Mouse (Mus musculus): ENCODE measurements around the gene Zbp1. TPM values are rescaled to one million over a fixed set of nuclear protein-coding genes. Genes with fewer than 3 reads are reported as not detected.

Gene Zbp1
- polyA plus RNA-seq, 1 experiment from 2014 or later: 0.70 TPM

GRCm38 (mm10) chr2:173172386-173172785 is 46.3 kb downstream of the Zbp1 start:
- ATAC-seq (ENCODE audit: insufficient read depth, low FRiP score): no peak
- H3K27me3 ChIP-seq (ENCODE audit: control insufficient read depth, insufficient read depth, low read length): no peaks in the 10 kb centered on the region
- no peaks in the 10 kb centered on the region for H3K36me3 ChIP-seq (ENCODE audit: control insufficient read depth, insufficient read depth, low read length)
- no peak overlapping the region for H3K4me2 ChIP-seq (ENCODE audit: low read depth, low read length)
- H3K9me3 ChIP-seq (replicated peaks; ENCODE audit: control insufficient read depth, low read length): no peaks in the 10 kb centered on the region
- 88% methylated on average over 1 of the region's 1 CpGs for WGBS
- peak overlapping the region; percentile 95 for H3K27ac ChIP-seq (ENCODE audit: low read length)
- H3K9ac ChIP-seq (ENCODE audit: low read length): no peak overlapping the region
- no peak overlapping the region for H3K4me3 ChIP-seq (replicated peaks; ENCODE audit: low read length)
- peaks cover 35% of the 10 kb centered on the region for H3K4me1 ChIP-seq (ENCODE audit: control insufficient read depth, insufficient read depth, low read length)

GRCm38 (mm10) chr2:173171956-173172355 is 46.8 kb downstream of the Zbp1 start:
- Histone ChIP-seq H3K36me3 (ENCODE audit: control insufficient read depth, insufficient read depth, low read length) (no peaks in the 10 kb centered on the region), H3K27me3 (ENCODE audit: control insufficient read depth, insufficient read depth, low read length) (no peaks in the 10 kb centered on the region), H3K4me3 (replicated peaks; ENCODE audit: low read length) (no peak overlapping the region), H3K9me3 (replicated peaks; ENCODE audit: control insufficient read depth, low read length) (no peaks in the 10 kb centered on the region), H3K9ac (ENCODE audit: low read length) (peak overlapping the region; percentile 59; the same call in 1 of the 2 replicates), H3K4me1 (ENCODE audit: control insufficient read depth, insufficient read depth, low read length) (peaks cover 35% of the 10 kb centered on the region), H3K27ac (ENCODE audit: low read length) (peak overlapping the region; percentile 59), H3K4me2 (ENCODE audit: low read depth, low read length) (peak overlapping the region; percentile 48)
- no peak for ATAC-seq (ENCODE audit: insufficient read depth, low FRiP score)
- WGBS: 55% methylated on average over 5 of the region's 5 CpGs

GRCm38 (mm10) chr2:173171470-173171869 is 47.3 kb downstream of the Zbp1 start:
- peak; percentile 56; the same call in 1 of the 2 replicates for ATAC-seq (ENCODE audit: insufficient read depth, low FRiP score)
- Histone ChIP-seq H3K9me3 (replicated peaks; ENCODE audit: control insufficient read depth, low read length) (no peaks in the 10 kb centered on the region), H3K27ac (ENCODE audit: low read length) (peak overlapping the region; percentile 59), H3K4me1 (ENCODE audit: control insufficient read depth, insufficient read depth, low read length) (peaks cover 35% of the 10 kb centered on the region), H3K4me3 (replicated peaks; ENCODE audit: low read length) (peak overlapping the region; percentile 16), H3K9ac (ENCODE audit: low read length) (peak overlapping the region; percentile 59), H3K27me3 (ENCODE audit: control insufficient read depth, insufficient read depth, low read length) (no peaks in the 10 kb centered on the region), H3K4me2 (ENCODE audit: low read depth, low read length) (peak overlapping the region; percentile 48), H3K36me3 (ENCODE audit: control insufficient read depth, insufficient read depth, low read length) (no peaks in the 10 kb centered on the region)
- under 1% methylated on average over 30 of the region's 30 CpGs for WGBS

GRCm38 (mm10) chr2:173170715-173171114 is 48.0 kb downstream of the Zbp1 start:
- no peak overlapping the region for H3K27ac ChIP-seq (ENCODE audit: low read length)
- H3K9me3 ChIP-seq (replicated peaks; ENCODE audit: control insufficient read depth, low read length): no peaks in the 10 kb centered on the region
- WGBS: 72% methylated on average over 2 of the region's 2 CpGs
- peaks cover 35% of the 10 kb centered on the region for H3K4me1 ChIP-seq (ENCODE audit: control insufficient read depth, insufficient read depth, low read length)
- no peak overlapping the region for H3K9ac ChIP-seq (ENCODE audit: low read length)
- H3K27me3 ChIP-seq (ENCODE audit: control insufficient read depth, insufficient read depth, low read length): no peaks in the 10 kb centered on the region
- no peak for ATAC-seq (ENCODE audit: insufficient read depth, low FRiP score)
- H3K4me3 ChIP-seq (replicated peaks; ENCODE audit: low read length): no peak overlapping the region
- no peaks in the 10 kb centered on the region for H3K36me3 ChIP-seq (ENCODE audit: control insufficient read depth, insufficient read depth, low read length)
- no peak overlapping the region for H3K4me2 ChIP-seq (ENCODE audit: low read depth, low read length)

- Histone ChIP-seq H3K27me3 (ENCODE audit: control insufficient read depth, insufficient read depth, low read length) (no peaks in the 10 kb centered on the region), H3K9ac (ENCODE audit: low read length) (no peak overlapping the region), H3K4me2 (ENCODE audit: low read depth, low read length) (no peak overlapping the region), H3K4me1 (ENCODE audit: control insufficient read depth, insufficient read depth, low read length) (peaks cover 35% of the 10 kb centered on the region), H3K9me3 (replicated peaks; ENCODE audit: control insufficient read depth, low read length) (no peaks in the 10 kb centered on the region), H3K4me3 (replicated peaks; ENCODE audit: low read length) (no peak overlapping the region), H3K27ac (ENCODE audit: low read length) (no peak overlapping the region), H3K36me3 (ENCODE audit: control insufficient read depth, insufficient read depth, low read length) (no peaks in the 10 kb centered on the region)
- no peak for ATAC-seq (ENCODE audit: insufficient read depth, low FRiP score)
- 58% methylated on average over 2 of the region's 2 CpGs for WGBS
Measured at GRCm38 (mm10) chr2:173170081-173170480, 48.6 kb downstream of the Zbp1 start.

- Histone ChIP-seq H3K27ac (ENCODE audit: low read length) (no peak overlapping the region), H3K9ac (ENCODE audit: low read length) (no peak overlapping the region), H3K4me2 (ENCODE audit: low read depth, low read length) (no peak overlapping the region), H3K4me3 (replicated peaks; ENCODE audit: low read length) (no peak overlapping the region), H3K36me3 (ENCODE audit: control insufficient read depth, insufficient read depth, low read length) (no peaks in the 10 kb centered on the region), H3K27me3 (ENCODE audit: control insufficient read depth, insufficient read depth, low read length) (no peaks in the 10 kb centered on the region), H3K9me3 (replicated peaks; ENCODE audit: control insufficient read depth, low read length) (no peaks in the 10 kb centered on the region), H3K4me1 (ENCODE audit: control insufficient read depth, insufficient read depth, low read length) (peaks cover 23% of the 10 kb centered on the region)
- 52% methylated on average over 5 of the region's 5 CpGs for WGBS
- no peak for ATAC-seq (ENCODE audit: insufficient read depth, low FRiP score)
Measured at GRCm38 (mm10) chr2:173168411-173168851, 50.3 kb downstream of the Zbp1 start.

DNA sequence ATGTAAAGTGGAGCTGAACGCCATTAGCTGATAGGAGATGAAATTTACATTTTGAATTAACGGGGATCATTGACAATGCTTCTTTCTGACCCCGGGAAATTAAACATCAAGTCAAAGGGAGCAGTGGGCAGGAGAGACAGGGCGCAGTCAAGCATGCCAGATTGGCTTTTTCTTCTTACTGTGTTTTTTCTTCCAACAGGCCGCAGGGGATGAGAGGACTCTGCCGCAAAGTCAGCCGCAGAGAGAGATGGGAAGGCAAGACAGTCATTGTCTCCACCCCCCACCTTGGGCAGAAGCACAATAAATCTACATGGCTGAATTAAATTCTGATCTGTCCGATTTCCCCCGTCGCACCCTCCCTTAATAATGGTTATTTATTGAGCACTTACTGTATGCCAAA is 53.4 kb downstream of the Zbp1 start:
- no peak for ATAC-seq (ENCODE audit: insufficient read depth, low FRiP score)
- 81% methylated on average over 10 of the region's 10 CpGs for WGBS
- H3K36me3 ChIP-seq (ENCODE audit: control insufficient read depth, insufficient read depth, low read length): no peaks in the 10 kb centered on the region

GRCm38 (mm10) chr2:173164946-173165345 is 53.8 kb downstream of the Zbp1 start:
- H3K4me3 ChIP-seq (replicated peaks; ENCODE audit: low read length): no peak overlapping the region
- no peaks in the 10 kb centered on the region for H3K36me3 ChIP-seq (ENCODE audit: control insufficient read depth, insufficient read depth, low read length)
- ATAC-seq (ENCODE audit: insufficient read depth, low FRiP score): no peak
- H3K27me3 ChIP-seq (ENCODE audit: control insufficient read depth, insufficient read depth, low read length): no peaks in the 10 kb centered on the region; the same call in 1 of the 2 replicates
- H3K4me1 ChIP-seq (ENCODE audit: control insufficient read depth, insufficient read depth, low read length): peaks cover 5% of the 10 kb centered on the region; the same call in 1 of the 2 replicates
- WGBS: 90% methylated on average over 10 of the region's 10 CpGs
- H3K9ac ChIP-seq (ENCODE audit: low read length): no peak overlapping the region
- H3K4me2 ChIP-seq (ENCODE audit: low read depth, low read length): no peak overlapping the region
- no peaks in the 10 kb centered on the region for H3K9me3 ChIP-seq (replicated peaks; ENCODE audit: control insufficient read depth, low read length)
- no peak overlapping the region for H3K27ac ChIP-seq (ENCODE audit: low read length)

More for the DNA sequence above, 53.4 kb downstream of the Zbp1 start:
- Histone ChIP-seq H3K4me3 (replicated peaks; ENCODE audit: low read length) (no peak overlapping the region), H3K9me3 (replicated peaks; ENCODE audit: control insufficient read depth, low read length) (no peaks in the 10 kb centered on the region), H3K4me2 (ENCODE audit: low read depth, low read length) (no peak overlapping the region), H3K27ac (ENCODE audit: low read length) (no peak overlapping the region), H3K27me3 (ENCODE audit: control insufficient read depth, insufficient read depth, low read length) (no peaks in the 10 kb centered on the region; the same call in 1 of the 2 replicates), H3K4me1 (ENCODE audit: control insufficient read depth, insufficient read depth, low read length) (peaks cover 5% of the 10 kb centered on the region; the same call in 1 of the 2 replicates), H3K9ac (ENCODE audit: low read length) (no peak overlapping the region)

DNA sequence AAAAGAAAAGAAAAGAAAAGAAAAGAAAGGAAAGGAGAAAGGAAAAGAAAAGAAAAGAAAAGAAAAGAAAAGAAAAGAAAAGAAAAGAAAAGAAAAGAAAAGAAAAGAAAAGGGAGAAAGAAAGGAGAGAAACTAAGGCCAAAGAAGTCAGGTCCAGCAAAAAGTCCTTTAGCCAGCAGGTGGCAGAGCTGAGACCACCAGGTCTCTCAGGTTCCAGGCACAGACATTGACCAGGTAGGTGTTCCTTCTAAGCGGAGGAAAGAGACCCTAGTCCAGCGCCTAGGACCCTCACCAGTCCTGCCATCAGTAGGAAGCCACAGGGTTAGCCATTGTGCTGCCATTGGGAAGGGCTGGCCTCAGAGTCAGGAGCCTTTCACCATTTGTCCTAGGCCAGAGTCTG is 54.4 kb downstream of the Zbp1 start:
- Histone ChIP-seq H3K36me3 (ENCODE audit: control insufficient read depth, insufficient read depth, low read length) (no peaks in the 10 kb centered on the region), H3K9ac (ENCODE audit: low read length) (no peak overlapping the region), H3K27me3 (ENCODE audit: control insufficient read depth, insufficient read depth, low read length) (no peaks in the 10 kb centered on the region; the same call in 1 of the 2 replicates), H3K4me1 (ENCODE audit: control insufficient read depth, insufficient read depth, low read length) (peaks cover 7% of the 10 kb centered on the region; the same call in 1 of the 2 replicates), H3K27ac (ENCODE audit: low read length) (no peak overlapping the region), H3K9me3 (replicated peaks; ENCODE audit: control insufficient read depth, low read length) (no peaks in the 10 kb centered on the region), H3K4me2 (ENCODE audit: low read depth, low read length) (no peak overlapping the region), H3K4me3 (replicated peaks; ENCODE audit: low read length) (no peak overlapping the region)
- WGBS: 58% methylated on average over 2 of the region's 2 CpGs
- no peak for ATAC-seq (ENCODE audit: insufficient read depth, low FRiP score)
